Mouse (Mus musculus): ENCODE measurements around the gene Sppl2b. TPM values are rescaled to one million over a fixed set of nuclear protein-coding genes. Genes with fewer than 3 reads are reported as not detected.
A peak's percentile ranks its signal among the peaks of the same experiment; 100 is the strongest.

Gene Sppl2b
- total RNA-seq, 2 experiments from 2014 or later, result 24.0 to 28.1 TPM

- intact Hi-C loops (cut with DNase I; ENCODE audit: low total_unique reads), result no loop called here
- peak; percentile 69 for DNase-seq
These were observed 54.5 kb downstream of the Sppl2b start for GRCm38 (mm10) chr10:80909375-80910162.

- DNase-seq, result no peak
- intact Hi-C loops (cut with DNase I; ENCODE audit: low total_unique reads), result no loop called here
These were observed 56.3 kb downstream of the Sppl2b start for GRCm38 (mm10) chr10:80911354-80911753.

- DNase-seq, result no peak
- intact Hi-C loops (cut with DNase I; ENCODE audit: low total_unique reads), result no loop called here
These were observed 56.8 kb downstream of the Sppl2b start for GRCm38 (mm10) chr10:80911891-80912290.

GRCm38 (mm10) chr10:80913364-80914011 is 58.4 kb downstream of the Sppl2b start:
- intact Hi-C loops (cut with DNase I; ENCODE audit: low total_unique reads), result no loop called here
- no peak for DNase-seq

GRCm38 (mm10) chr10:80914253-80914656 is 59.2 kb downstream of the Sppl2b start:
- intact Hi-C loops (cut with DNase I; ENCODE audit: low total_unique reads), result no loop called here
- DNase-seq, result peak; percentile 77

- DNase-seq, result no peak
- intact Hi-C loops (cut with DNase I; ENCODE audit: low total_unique reads), result no loop called here
These were observed 60.2 kb downstream of the Sppl2b start for GRCm38 (mm10) chr10:80915260-80915659.

- DNase-seq, result no peak
- intact Hi-C loops (cut with DNase I; ENCODE audit: low total_unique reads), result no loop called here
These were observed 60.7 kb downstream of the Sppl2b start for GRCm38 (mm10) chr10:80915736-80916135.

- intact Hi-C loops (cut with DNase I; ENCODE audit: low total_unique reads), result no loop called here
- DNase-seq, result no peak
These were observed 62.3 kb downstream of the Sppl2b start for GRCm38 (mm10) chr10:80917336-80917778.

- DNase-seq, result peak; percentile 75
- intact Hi-C loops (cut with DNase I; ENCODE audit: low total_unique reads), result no loop called here
These were observed 62.8 kb downstream of the Sppl2b start, which contains the start of gene Lmnb2 for GRCm38 (mm10) chr10:80917779-80918434. Gene Lmnb2, minus strand, starts transcription at chr10:80918245.

Small RNAs within 50 kb of the gene (microRNA-seq; reads per million reads assigned to microRNA genes)
- 1.5 to 4.1 reads per million in 2 experiments for gene Mir1982

Other genes starting within 250 kb of the Sppl2b start
- gene Gm49322, start 249.3 kb upstream of the Sppl2b start, total RNA-seq (2021), result under 1 TPM; 0.18 to 0.27 TPM
- 100 to 1,000 TPM in 1 of 2 experiments, 10 to 100 TPM in 1; 94.3 to 105 TPM for gene Csnk1g2, start 232.4 kb upstream of the Sppl2b start, total RNA-seq (2021)
- 10 to 100 TPM; 30.1 to 34.4 TPM for gene Btbd2, start 198.2 kb upstream of the Sppl2b start, total RNA-seq (2021)
- 100 to 1,000 TPM; 167 to 186 TPM for gene Mknk2, start 177.2 kb upstream of the Sppl2b start, total RNA-seq (2021)
- gene Mob3a, start 153.3 kb upstream of the Sppl2b start, total RNA-seq (2021), result 1 to 10 TPM; 5.5 to 7.4 TPM
- 1 to 10 TPM; 3.2 to 3.5 TPM for gene Izumo4, start 153.1 kb upstream of the Sppl2b start, total RNA-seq (2021)
- 10 to 100 TPM; 23.7 to 25.2 TPM for gene Ap3d1, start 113.0 kb upstream of the Sppl2b start, total RNA-seq (2021)
- 10 to 100 TPM; 25.5 to 26.1 TPM for gene Dot1l, start 100.1 kb upstream of the Sppl2b start, total RNA-seq (2021)
- gene Sf3a2, start 57.1 kb upstream of the Sppl2b start, total RNA-seq (2021), result 10 to 100 TPM; 23.6 to 30.0 TPM
- gene Plekhj1, start 56.6 kb upstream of the Sppl2b start, total RNA-seq (2021), result 10 to 100 TPM; 21.4 to 23.1 TPM
- under 1 TPM in 1 of 2 experiments, not detected in 1; 0.25 TPM for gene Amh, start 50.0 kb upstream of the Sppl2b start, total RNA-seq (2021)
- 100 to 1,000 TPM; 345 to 379 TPM for gene Jsrp1, start 41.8 kb upstream of the Sppl2b start, total RNA-seq (2021)
- gene Oaz1, start 28.6 kb upstream of the Sppl2b start, total RNA-seq (2021), result 100 to 1,000 TPM; 787 to 812 TPM
- 10 to 100 TPM; 11.3 to 24.5 TPM for gene Lingo3, start 11.2 kb upstream of the Sppl2b start, total RNA-seq (2021)
- 10 to 100 TPM; 24.5 to 27.7 TPM for gene Lsm7, start 66 bp upstream of the Sppl2b start, total RNA-seq (2021)
- under 1 TPM in 1 of 2 experiments, not detected in 1; 0.06 TPM for gene Tmprss9, start 16.6 kb downstream of the Sppl2b start, total RNA-seq (2021)
- gene Timm13, start 45.7 kb downstream of the Sppl2b start, total RNA-seq (2021), result 100 to 1,000 TPM; 114 to 125 TPM
- gene Lmnb2, start 63.0 kb downstream of the Sppl2b start, total RNA-seq (2021), result 10 to 100 TPM in 1 of 2 experiments, 1 to 10 TPM in 1; 9.4 to 14.3 TPM
- 10 to 100 TPM; 21.5 to 28.7 TPM for gene Gadd45b, start 74.8 kb downstream of the Sppl2b start, total RNA-seq (2021)
- gene Gng7, start 159.7 kb downstream of the Sppl2b start, total RNA-seq (2021), result 1 to 10 TPM in 1 of 2 experiments, under 1 TPM in 1; 0.44 to 1.1 TPM
- under 1 TPM; 0.24 to 0.72 TPM for gene Diras1, start 170.4 kb downstream of the Sppl2b start, total RNA-seq (2021)
- 10 to 100 TPM; 11.3 to 11.9 TPM for gene Slc39a3, start 182.2 kb downstream of the Sppl2b start, total RNA-seq (2021)
- 10 to 100 TPM; 78.6 to 79.9 TPM for gene Sgta, start 204.9 kb downstream of the Sppl2b start, total RNA-seq (2021)
- gene Thop1, start 214.8 kb downstream of the Sppl2b start, total RNA-seq (2021), result 10 to 100 TPM; 22.4 to 23.0 TPM
- 1 to 10 TPM in 1 of 2 experiments, under 1 TPM in 1; 0.53 to 1.1 TPM for gene Creb3l3, start 243.6 kb downstream of the Sppl2b start, total RNA-seq (2021)